Mouse (Mus musculus): ENCODE measurements at regions not wholly inside any gene's neighbourhood (a gene's known extent, or its start where the extent isn't known, plus 50 kb on each side); places are given as distances from the start of the nearest gene placed in this dataset.
"Not testable (repeated sequence)": the region's sequence is repeated elsewhere in the genome, so short reads cannot be mapped to it uniquely, and the experiment has no call there.

DNA sequence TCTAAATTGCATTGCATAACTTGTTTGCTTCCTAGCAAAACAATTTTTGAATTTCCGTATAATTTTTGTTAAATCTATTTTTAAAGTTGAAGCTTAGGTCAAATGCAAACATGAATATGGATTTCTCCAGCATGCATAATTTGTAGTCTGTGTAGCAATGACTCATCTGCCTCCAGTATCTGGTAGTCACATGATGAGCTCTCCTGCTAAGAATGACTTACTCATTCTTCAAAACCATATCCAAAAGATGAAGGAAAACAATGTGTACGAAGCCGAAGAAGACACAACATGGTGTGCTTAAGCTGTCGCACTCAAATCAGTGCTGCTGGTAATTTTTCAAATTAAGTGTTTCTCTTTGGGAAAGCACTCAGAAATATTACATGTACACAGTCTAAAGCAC is 1453.2 kb upstream of the Gje1 start:
- DNase-seq: no peak

GRCm38 (mm10) chr10:16159542-16159941 is 1441.5 kb upstream of the Gje1 start:
- not testable (repeated sequence) for DNase-seq

DNA sequence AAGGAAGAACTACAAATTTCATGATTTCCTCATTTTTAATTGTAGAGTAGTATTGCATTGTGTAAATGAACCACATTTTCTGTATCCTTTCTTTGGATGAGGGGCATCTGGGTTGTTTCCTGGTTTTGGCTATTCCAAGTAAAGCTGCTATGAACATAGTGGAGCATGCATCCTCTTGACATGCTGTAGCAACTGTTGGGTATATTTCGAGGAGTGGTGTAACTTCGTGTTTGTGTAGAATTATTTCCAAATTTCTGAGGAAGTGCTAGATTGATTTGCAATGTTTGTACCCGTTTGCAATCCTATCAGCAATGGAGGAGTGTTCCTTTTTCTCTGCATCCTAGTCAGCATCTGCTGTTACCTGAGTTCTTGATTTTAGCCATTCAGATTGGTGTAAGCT is 1440.4 kb upstream of the Gje1 start:
- DNase-seq: no peak

GRCm38 (mm10) chr10:16156954-16157353 is 1438.9 kb upstream of the Gje1 start:
- DNase-seq: no peak

DNA sequence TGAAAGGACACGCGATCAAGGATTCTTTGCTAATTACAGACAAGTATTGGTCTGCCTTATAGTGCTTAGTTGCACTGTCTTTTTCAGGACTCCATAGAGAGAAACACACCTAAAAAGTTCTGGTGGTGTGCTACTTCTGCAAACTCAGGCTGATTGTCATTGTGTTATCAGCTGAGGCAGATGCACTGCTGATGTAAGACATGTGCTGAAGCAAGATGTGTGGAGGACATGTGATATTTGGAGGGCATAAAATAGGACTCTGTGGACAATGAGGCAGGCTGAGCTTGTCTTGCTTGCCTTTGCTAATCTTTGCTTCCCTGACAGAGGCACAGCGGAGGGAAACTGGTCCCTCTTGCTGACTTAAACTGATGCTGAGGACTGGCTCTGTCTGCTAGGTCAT is 1431.0 kb upstream of the Gje1 start:
- no peak for DNase-seq

DNA sequence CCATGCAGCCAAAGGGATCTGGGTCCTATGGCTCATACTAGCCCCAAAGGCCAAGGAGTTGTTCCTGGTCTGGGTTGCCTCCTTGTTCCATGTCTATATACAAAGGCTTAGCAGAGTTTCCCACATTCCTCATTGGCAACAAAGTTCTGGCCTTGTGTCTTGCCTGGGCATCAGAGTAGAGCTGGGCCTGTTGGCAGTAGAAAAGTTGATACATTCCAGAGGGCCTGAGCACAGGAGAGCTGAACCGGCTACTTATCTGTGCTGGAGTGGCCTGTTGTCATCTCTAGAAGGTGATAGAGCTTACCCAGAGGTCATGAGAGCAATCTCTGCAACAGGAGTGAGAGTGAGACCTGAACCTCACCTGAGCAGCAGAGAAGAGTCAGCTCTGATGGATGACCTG is 1427.4 kb upstream of the Gje1 start:
- no peak for DNase-seq

- DNase-seq: no peak
These were observed 1405.9 kb upstream of the Gje1 start for GRCm38 (mm10) chr10:16123902-16124301.

GRCm38 (mm10) chr10:16088210-16088609 is 1370.2 kb upstream of the Gje1 start:
- DNase-seq: no peak

DNA sequence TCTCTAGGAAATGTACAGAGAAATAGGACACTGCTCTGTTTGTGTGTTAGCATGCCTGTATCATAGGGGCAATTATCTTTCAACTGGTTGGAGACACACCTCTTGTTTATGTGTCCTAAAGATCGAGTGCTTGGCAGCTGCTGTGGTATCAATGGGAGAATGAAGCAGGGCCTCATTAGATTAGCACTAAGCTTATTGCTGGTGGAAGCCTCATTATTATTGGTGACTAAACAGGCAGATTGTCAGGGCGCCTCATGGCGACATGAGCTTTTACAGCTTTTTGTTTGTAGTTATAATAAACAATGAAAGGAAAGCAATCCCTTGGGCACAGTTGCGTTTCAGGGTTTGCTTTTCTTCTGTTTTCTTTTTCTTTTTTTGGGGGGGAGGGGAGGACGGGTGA is 1335.0 kb upstream of the Gje1 start:
- no peak for DNase-seq

GRCm38 (mm10) chr10:16052463-16052889 is 1334.5 kb upstream of the Gje1 start:
- no peak for DNase-seq

GRCm38 (mm10) chr10:16036255-16036654 is 1318.2 kb upstream of the Gje1 start:
- no peak for DNase-seq

DNA sequence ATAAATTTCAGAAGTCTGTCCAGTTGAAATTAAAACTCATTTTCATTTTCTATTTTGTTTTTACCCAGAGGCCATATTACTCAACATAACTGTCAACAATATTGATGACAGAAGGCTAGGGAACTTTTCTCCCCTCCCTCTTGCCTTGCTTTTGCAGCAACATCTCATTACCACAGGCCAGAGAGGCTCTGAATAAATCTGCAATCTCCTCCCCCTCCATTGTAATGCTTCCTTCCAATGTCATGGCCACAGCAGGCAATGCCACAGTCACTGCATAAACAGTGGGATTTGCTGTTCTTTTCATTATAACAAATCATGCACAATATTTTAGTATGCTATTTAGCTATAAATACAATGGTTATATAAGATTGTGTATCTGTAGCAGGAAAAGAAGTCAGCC is 1315.1 kb upstream of the Gje1 start:
- DNase-seq: no peak

DNA sequence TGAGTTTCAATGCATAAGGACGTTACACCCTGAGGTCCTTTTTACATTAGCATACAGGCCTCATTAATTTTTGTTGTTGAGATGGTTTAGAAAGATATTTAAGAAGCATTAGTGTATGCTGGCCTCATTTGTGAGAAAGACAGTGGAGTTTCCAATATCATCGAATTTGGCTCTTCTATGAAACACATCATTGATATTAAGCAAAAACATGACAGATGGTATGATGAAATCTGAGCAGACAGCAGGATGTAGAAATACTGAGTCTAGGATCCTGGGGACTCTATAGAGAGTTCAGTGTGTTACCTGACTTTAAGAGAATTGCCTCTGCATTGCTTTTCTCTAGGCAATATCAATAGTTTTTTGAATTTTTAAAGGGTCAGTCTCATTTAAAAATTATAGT is 1312.8 kb upstream of the Gje1 start:
- no peak for DNase-seq

GRCm38 (mm10) chr10:16014806-16015205 is 1296.8 kb upstream of the Gje1 start:
- DNase-seq: no peak

DNA sequence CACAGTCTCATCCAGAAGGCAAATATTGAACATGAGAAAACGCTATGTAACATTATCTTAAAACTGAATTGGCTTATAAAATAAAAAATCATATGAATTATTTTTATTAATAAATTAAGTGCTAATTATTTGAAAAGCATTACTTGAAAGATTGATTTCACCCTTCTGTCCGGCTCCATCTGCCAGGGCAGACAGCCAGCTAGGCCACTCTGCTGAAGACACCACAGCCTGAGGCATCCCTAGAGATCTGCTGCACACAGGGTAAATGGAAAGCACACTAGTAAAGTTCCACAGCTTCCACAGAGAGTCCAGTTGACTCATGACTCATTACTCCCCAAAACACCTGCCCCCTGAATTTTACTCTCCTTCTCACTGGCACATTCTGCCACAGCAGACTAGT is 1283.2 kb upstream of the Gje1 start:
- peak; percentile 8 to 44 for DNase-seq

GRCm38 (mm10) chr10:15993275-15993674 is 1275.3 kb upstream of the Gje1 start:
- DNase-seq: no peak

Data from cerebellum, postnatal 25 days (tissue).